Mouse (Mus musculus): ENCODE measurements around the gene Dgkg.

Dgkg gene

GRCm38 (mm10) chr16:22589619-22590018, 67.4 kb downstream of the Dgkg start:
- no peak for DNase-seq

GRCm38 (mm10) chr16:22586151-22586836, 70.7 kb downstream of the Dgkg start:
- DNase-seq, result no peak

- no peak for DNase-seq
Measured at GRCm38 (mm10) chr16:22585523-22585922, 71.5 kb downstream of the Dgkg start.

- no peak for DNase-seq
Measured at GRCm38 (mm10) chr16:22583401-22583800, 73.6 kb downstream of the Dgkg start.

- DNase-seq, result no peak
Measured at GRCm38 (mm10) chr16:22582173-22582929, 74.7 kb downstream of the Dgkg start.

- DNase-seq, result no peak
Measured at GRCm38 (mm10) chr16:22580103-22580502, 76.9 kb downstream of the Dgkg start.

- DNase-seq, result no peak
Measured at GRCm38 (mm10) chr16:22578883-22579282, 78.1 kb downstream of the Dgkg start.

GRCm38 (mm10) chr16:22577656-22578055, 79.4 kb downstream of the Dgkg start:
- no peak for DNase-seq

GRCm38 (mm10) chr16:22574164-22574563, 82.9 kb downstream of the Dgkg start:
- DNase-seq, result no peak

- peak; percentile 24 to 59 for DNase-seq
Measured at GRCm38 (mm10) chr16:22572641-22573341, 84.2 kb downstream of the Dgkg start.

GRCm38 (mm10) chr16:22564907-22565272, 92.1 kb downstream of the Dgkg start:
- DNase-seq, result no peak

GRCm38 (mm10) chr16:22564259-22564906, 92.6 kb downstream of the Dgkg start:
- peak; percentile 44 to 66 for DNase-seq

GRCm38 (mm10) chr16:22563594-22563993, 93.4 kb downstream of the Dgkg start:
- DNase-seq, result no peak

- no peak for DNase-seq
Measured at GRCm38 (mm10) chr16:22554996-22555395, 102.0 kb downstream of the Dgkg start.

GRCm38 (mm10) chr16:22552351-22552750, 104.7 kb downstream of the Dgkg start:
- no peak for DNase-seq

- DNase-seq, result no peak
Measured at GRCm38 (mm10) chr16:22551231-22552000, 105.6 kb downstream of the Dgkg start.

- DNase-seq, result no peak
Measured at GRCm38 (mm10) chr16:22549346-22549745, 107.7 kb downstream of the Dgkg start.

- peak; percentile 78 to 83 for DNase-seq
Measured at GRCm38 (mm10) chr16:22548167-22549080, 108.6 kb downstream of the Dgkg start.

GRCm38 (mm10) chr16:22547741-22548140, 109.3 kb downstream of the Dgkg start:
- DNase-seq, result no peak

- DNase-seq, result no peak
Measured at GRCm38 (mm10) chr16:22545799-22546198, 111.2 kb downstream of the Dgkg start.

GRCm38 (mm10) chr16:22545016-22545561, 111.9 kb downstream of the Dgkg start:
- peak; percentile 42 to 55 for DNase-seq
